Mouse (Mus musculus) intestine, embryonic 16.5 days (tissue): Measurements from ENCODE around the gene AC141477.1. TPM values are rescaled to one million over a fixed set of nuclear protein-coding genes. Genes with fewer than 3 reads are reported as not detected.

Experiments used
- ATAC-seq: fragments of 200-750 bp; cut with Nextera tagmentation; 2 replicates; pipeline ENCODE4 v1.8.0; 2017; ENCODE audit warnings: moderate TSS enrichment, moderate library complexity
- H3K27ac ChIP-seq: fragments of 300-500 bp; sonication (generic); 2 replicates; pipeline ENCODE4 v1.5.1; 2014; ENCODE audit warnings: mild to moderate bottlenecking, low read length
- H3K27me3 ChIP-seq: fragments of 300-500 bp; sonication (generic); replicated peaks from 2 replicates; pipeline ENCODE4 v1.6.1; 2014; ENCODE audit warnings: low read length, control low read depth, mixed read lengths; ENCODE audit not compliant: control insufficient read depth, insufficient read depth
- H3K36me3 ChIP-seq: fragments of 300-500 bp; sonication (generic); 2 replicates; pipeline ENCODE4 v1.6.1; 2014; ENCODE audit warnings: low read length, control low read depth; ENCODE audit not compliant: control insufficient read depth, insufficient read depth
- H3K4me1 ChIP-seq: fragments of 300-500 bp; sonication (generic); 2 replicates; pipeline ENCODE4 v1.6.1; 2014; ENCODE audit warnings: low read length, control low read depth, mixed read lengths; ENCODE audit not compliant: control insufficient read depth, insufficient read depth
- H3K4me2 ChIP-seq: fragments of 300-500 bp; sonication (generic); 2 replicates; pipeline ENCODE4 v1.6.1; 2014; ENCODE audit warnings: low read depth, low read length, control low read depth
- H3K4me3 ChIP-seq: fragments of 300-500 bp; sonication (generic); 2 replicates; pipeline ENCODE4 v1.5.1; 2014; ENCODE audit warnings: mild to moderate bottlenecking, low read length
- H3K9ac ChIP-seq: fragments of 300-500 bp; sonication (generic); 2 replicates; pipeline ENCODE4 v1.6.1; 2014; ENCODE audit warnings: low read depth, low read length
- H3K9me3 ChIP-seq: fragments of 300-500 bp; sonication (generic); 2 replicates; pipeline ENCODE4 v1.6.1; 2016; ENCODE audit warnings: low read length, control low read depth; ENCODE audit not compliant: control insufficient read depth
- WGBS: fragments of 180-500 bp; shearing (Covaris S2); extraction: QIAGEN DNeasy Blood & Tissue Kit; methylation state at CpG from one replicate; pipeline ENCODE4 v1.1.7; 2014; 5-methylcytosine and 5-hydroxymethylcytosine counted together
- polyA plus RNA-seq: library from polyadenylated mRNA; unstranded; fragments of >200 nt; fragmentation: Nextera tagmentation; extraction: Ambion mirVana; gene quantifications from 2 replicates; pipeline ENCODE4 v1.2.1, GENCODE M21; 2015

Gene AC141477.1
- polyA plus RNA-seq, 1 experiment from 2014 or later: not detected

DNA sequence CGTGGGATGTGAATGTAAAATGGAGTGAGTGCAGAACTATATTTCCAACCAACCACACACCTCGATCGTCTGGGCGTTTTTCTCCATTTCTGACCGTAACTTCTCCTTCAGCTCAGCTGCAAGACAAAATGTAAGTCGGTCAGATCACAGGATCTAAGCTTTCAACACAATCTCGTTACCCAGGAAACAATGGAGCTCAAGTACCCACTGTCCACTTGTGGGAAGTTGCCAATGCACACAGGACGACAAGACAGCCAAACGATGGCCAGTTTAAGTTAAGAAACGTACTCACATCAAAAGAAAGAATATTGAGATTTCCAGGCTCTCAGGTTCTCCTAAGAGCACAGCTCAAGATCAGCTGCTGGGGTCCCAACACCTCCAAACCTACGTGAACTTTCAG, 6.3 kb downstream of the AC141477.1 start:
- Histone ChIP-seq H3K27me3 (no peaks in the 10 kb centered on the region), H3K4me3 (no peak overlapping the region), H3K36me3 (peaks cover 27% of the 10 kb centered on the region), H3K4me2 (no peak overlapping the region), H3K9me3 (no peaks in the 10 kb centered on the region), H3K4me1 (no peaks in the 10 kb centered on the region), H3K27ac (no peak overlapping the region), H3K9ac (no peak overlapping the region)
- ATAC-seq: no peak
- 95% methylated on average over 11 of the region's 11 CpGs for WGBS

DNA sequence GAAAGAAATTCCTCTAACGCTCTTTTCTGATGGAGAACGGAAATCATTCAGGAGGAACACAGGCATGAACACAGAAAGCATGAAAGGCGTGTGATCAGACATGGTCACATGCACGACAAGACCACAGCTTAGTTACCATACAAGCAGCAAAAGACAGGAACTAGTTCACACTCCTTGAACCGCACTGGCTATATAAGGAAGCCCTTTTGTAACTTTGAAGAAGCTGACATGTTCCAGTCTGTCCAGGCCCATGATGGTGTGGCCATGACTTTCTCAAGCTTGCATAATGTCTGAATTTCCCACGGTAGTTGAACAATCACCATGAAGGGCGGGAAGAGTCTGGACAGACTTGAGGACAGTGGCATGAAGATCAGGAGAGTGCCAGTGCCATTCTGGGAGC, 14.6 kb downstream of the AC141477.1 start:
- no peaks in the 10 kb centered on the region for H3K9me3 ChIP-seq
- no peak overlapping the region for H3K9ac ChIP-seq
- H3K27me3 ChIP-seq: no peaks in the 10 kb centered on the region
- no peak overlapping the region for H3K27ac ChIP-seq
- peaks cover 29% of the 10 kb centered on the region for H3K36me3 ChIP-seq
- H3K4me3 ChIP-seq: no peak overlapping the region
- WGBS: 94% methylated on average over 7 of the region's 7 CpGs
- ATAC-seq: no peak
- no peaks in the 10 kb centered on the region for H3K4me1 ChIP-seq
- H3K4me2 ChIP-seq: no peak overlapping the region

DNA sequence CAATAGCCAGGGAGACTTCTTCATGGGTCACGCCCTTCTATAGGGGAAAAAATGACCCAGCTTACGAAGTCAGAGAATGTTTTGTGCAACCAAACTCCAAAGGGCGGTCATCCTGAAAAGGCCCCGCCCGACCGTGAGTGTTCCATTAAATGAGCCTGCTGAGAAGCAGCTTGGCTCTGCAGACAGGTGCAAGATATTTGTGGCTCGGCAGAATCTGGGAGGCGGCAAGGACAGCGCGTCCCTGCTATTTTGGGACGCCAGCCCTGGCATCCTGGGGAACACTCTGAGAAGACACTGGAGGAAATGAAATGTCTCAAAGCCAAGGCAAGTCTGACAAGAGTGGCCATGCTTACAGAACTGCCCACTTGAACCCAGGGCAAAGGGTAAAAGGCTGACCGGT, 23.4 kb downstream of the AC141477.1 start:
- H3K27me3 ChIP-seq: no peaks in the 10 kb centered on the region

DNA sequence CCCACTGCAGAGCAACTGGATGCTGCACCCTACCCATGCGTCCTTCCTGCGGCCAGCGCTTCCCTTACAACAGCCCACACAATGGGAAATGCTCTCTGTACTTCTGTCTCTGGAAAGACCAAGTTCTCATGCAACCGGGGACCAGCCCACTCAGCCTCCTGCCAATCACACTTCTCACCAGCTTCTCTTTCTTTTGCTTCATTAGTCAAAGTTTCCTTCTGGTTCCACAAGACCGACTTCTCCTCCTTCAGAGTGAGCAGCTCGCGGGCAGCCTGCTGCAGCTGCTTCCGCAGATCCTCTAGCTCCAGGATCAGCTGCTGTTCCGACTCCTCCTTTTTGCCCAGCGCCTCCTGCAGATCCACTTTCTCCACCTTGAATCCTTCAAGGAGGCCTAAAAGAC, 31.7 kb downstream of the AC141477.1 start:
- Histone ChIP-seq H3K4me2 (no peak overlapping the region), H3K9me3 (no peaks in the 10 kb centered on the region), H3K27me3 (no peaks in the 10 kb centered on the region), H3K9ac (no peak overlapping the region), H3K4me1 (no peaks in the 10 kb centered on the region), H3K36me3 (peaks cover 41% of the 10 kb centered on the region), H3K27ac (no peak overlapping the region), H3K4me3 (no peak overlapping the region)
- ATAC-seq: no peak
- WGBS: 93% methylated on average over 10 of the region's 10 CpGs

More for the DNA sequence above, 23.4 kb downstream of the AC141477.1 start:
- Histone ChIP-seq H3K9ac (no peak overlapping the region), H3K4me1 (no peaks in the 10 kb centered on the region), H3K9me3 (no peaks in the 10 kb centered on the region), H3K4me3 (no peak overlapping the region), H3K4me2 (no peak overlapping the region), H3K36me3 (peaks cover 19% of the 10 kb centered on the region), H3K27ac (no peak overlapping the region)
- WGBS: 91% methylated on average over 12 of the region's 12 CpGs
- ATAC-seq: no peak

DNA sequence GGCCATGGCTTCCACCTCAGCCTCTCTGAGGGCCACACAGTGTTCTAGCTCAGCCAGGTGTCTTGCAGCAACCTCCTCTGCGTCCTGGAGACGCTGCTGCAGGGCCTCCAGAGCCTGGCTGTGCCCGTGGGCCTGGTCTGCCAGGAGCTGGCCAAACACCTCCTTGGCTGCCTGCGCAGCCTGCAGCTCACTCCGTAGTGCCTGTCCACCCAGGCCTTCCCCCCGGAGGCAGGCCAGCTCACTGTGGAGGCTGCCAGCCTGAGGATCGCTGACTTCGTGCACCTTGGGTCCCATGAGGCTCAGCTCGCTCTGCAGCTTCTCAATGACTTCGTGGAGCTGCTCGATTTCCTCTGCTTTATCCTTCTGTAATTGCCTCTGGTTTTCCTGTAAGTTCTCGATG, 47.6 kb downstream of the AC141477.1 start:
- H3K27ac ChIP-seq: no peak overlapping the region
- H3K9ac ChIP-seq: no peak overlapping the region
- no peaks in the 10 kb centered on the region for H3K9me3 ChIP-seq
- no peak overlapping the region for H3K4me3 ChIP-seq
- 94% methylated on average over 12 of the region's 12 CpGs for WGBS
- ATAC-seq: no peak
- H3K4me2 ChIP-seq: no peak overlapping the region
- H3K4me1 ChIP-seq: no peaks in the 10 kb centered on the region
- no peaks in the 10 kb centered on the region for H3K27me3 ChIP-seq
- peaks cover 28% of the 10 kb centered on the region for H3K36me3 ChIP-seq

DNA sequence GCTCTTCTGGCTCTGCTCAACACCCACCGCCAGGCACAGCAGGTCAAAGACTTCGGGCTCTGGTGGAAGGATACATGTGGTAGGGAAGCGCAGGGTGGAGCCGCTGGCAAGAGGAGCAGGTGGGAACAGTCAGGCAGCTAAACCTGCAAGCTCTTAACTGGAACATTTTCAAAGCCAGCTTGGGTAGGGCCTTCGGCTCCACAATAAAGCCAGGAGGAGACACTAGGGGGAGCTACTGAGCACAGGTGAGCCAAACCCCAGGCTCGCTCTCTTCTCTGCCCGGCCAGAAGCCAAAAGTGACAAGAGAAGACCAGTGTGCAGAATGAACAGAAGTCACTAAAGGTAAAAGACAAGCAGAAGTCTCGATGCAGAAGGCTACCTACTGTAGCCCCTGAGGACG, 48.5 kb downstream of the AC141477.1 start:
- H3K4me1 ChIP-seq: no peaks in the 10 kb centered on the region
- H3K4me3 ChIP-seq: no peak overlapping the region
- peaks cover 26% of the 10 kb centered on the region for H3K36me3 ChIP-seq
- no peaks in the 10 kb centered on the region for H3K27me3 ChIP-seq
- no peak overlapping the region for H3K9ac ChIP-seq
- H3K9me3 ChIP-seq: no peaks in the 10 kb centered on the region
- 87% methylated on average over 9 of the region's 9 CpGs for WGBS
- H3K4me2 ChIP-seq: no peak overlapping the region
- H3K27ac ChIP-seq: no peak overlapping the region
- no peak for ATAC-seq

DNA sequence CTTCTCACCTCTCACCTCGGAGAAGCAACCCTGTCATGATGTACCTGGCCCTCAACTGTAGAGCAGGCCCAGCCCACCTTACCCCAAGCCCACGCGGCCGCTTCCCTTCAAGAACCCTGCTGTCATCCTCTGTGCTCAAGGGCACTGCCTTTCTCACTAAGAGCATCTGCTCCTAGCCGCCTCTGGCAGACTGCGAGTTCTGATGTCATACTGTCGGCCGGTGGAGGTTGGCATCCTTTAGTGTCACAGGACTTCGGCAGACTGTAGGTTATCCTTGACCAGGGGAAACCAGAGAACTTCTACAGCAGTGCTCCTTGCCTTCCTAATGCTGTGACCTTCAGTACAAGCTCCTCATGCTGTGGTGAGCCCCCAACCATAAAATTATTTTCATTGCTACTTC, 49.1 kb downstream of the AC141477.1 start:
- Histone ChIP-seq H3K27me3 (no peaks in the 10 kb centered on the region), H3K4me1 (no peaks in the 10 kb centered on the region), H3K27ac (no peak overlapping the region), H3K4me3 (no peak overlapping the region), H3K9ac (no peak overlapping the region), H3K9me3 (no peaks in the 10 kb centered on the region), H3K4me2 (no peak overlapping the region), H3K36me3 (peaks cover 24% of the 10 kb centered on the region)
- WGBS: 96% methylated on average over 9 of the region's 9 CpGs
- ATAC-seq: no peak

Other genes starting within 250 kb of the AC141477.1 start
- gene Prmt2, start 202.6 kb downstream of the AC141477.1 start, polyA plus RNA-seq: 42.6 and 44.2 TPM in 2 replicates
- gene S100b, start 186.6 kb downstream of the AC141477.1 start, polyA plus RNA-seq: 2.1 and 2.4 TPM in 2 replicates
- gene Dip2a, start 95.2 kb downstream of the AC141477.1 start, polyA plus RNA-seq: 6.3 and 7.8 TPM in 2 replicates
- gene Pcnt, start 2.3 kb upstream of the AC141477.1 start, polyA plus RNA-seq: 10.1 and 10.7 TPM in 2 replicates
- not detected in 2 replicates for gene 2610028H24Rik, start 8.6 kb upstream of the AC141477.1 start, polyA plus RNA-seq
- 34.1 and 34.4 TPM in 2 replicates for gene Mcm3ap, start 28.5 kb upstream of the AC141477.1 start, polyA plus RNA-seq
- 5.5 TPM in 2 replicates for gene Ybey, start 28.7 kb upstream of the AC141477.1 start, polyA plus RNA-seq
- gene Lss, start 91.1 kb upstream of the AC141477.1 start, polyA plus RNA-seq: 75.6 and 76.9 TPM in 2 replicates
- not detected in 2 replicates for gene Spatc1l, start 121.8 kb upstream of the AC141477.1 start, polyA plus RNA-seq
- gene Ftcd, start 135.2 kb upstream of the AC141477.1 start, polyA plus RNA-seq: 0.87 and 1.5 TPM in 2 replicates
- 230 and 262 TPM in 2 replicates for gene Col6a2, start 183.2 kb upstream of the AC141477.1 start, polyA plus RNA-seq